Mouse (Mus musculus) forebrain, embryonic 14.5 days (tissue): ENCODE data around the gene Ptafr. TPM values are rescaled to one million over a fixed set of nuclear protein-coding genes. Genes with fewer than 3 reads are reported as not detected.
A peak's percentile ranks its signal among the peaks of the same experiment; 100 is the strongest.

ENCODE experiments used
- ATAC-seq: fragments of 200-750 bp; cut with Nextera tagmentation; 2 replicates; pipeline ENCODE4 v1.8.0; 2017; ENCODE audit warnings: mild to moderate bottlenecking, moderate library complexity
- DNase-seq: peaks from one replicate; pipeline ENCODE4 v3.0.0-alpha.2; 2015; ENCODE audit warnings: low spot score
- H3K27ac ChIP-seq: fragments of 300-500 bp; sonication (generic); 2 replicates; pipeline ENCODE4 v1.5.1; 2014; ENCODE audit warnings: low read depth, mild to moderate bottlenecking, control low read depth, low read length, moderate library complexity
- H3K27me3 ChIP-seq: fragments of 300-500 bp; sonication (generic); replicated peaks from 2 replicates; pipeline ENCODE4 v1.6.1; 2014; ENCODE audit warnings: low read length, control low read depth, mixed read lengths; ENCODE audit not compliant: control insufficient read depth, insufficient read depth
- H3K36me3 ChIP-seq: fragments of 300-500 bp; sonication (generic); 2 replicates; pipeline ENCODE4 v1.6.1; 2014; ENCODE audit warnings: low read length, control low read depth; ENCODE audit not compliant: control insufficient read depth, insufficient read depth
- H3K4me1 ChIP-seq: fragments of 300-500 bp; sonication (generic); 2 replicates; pipeline ENCODE4 v1.6.1; 2014; ENCODE audit warnings: antibody characterized with exemption, low read length, control low read depth; ENCODE audit not compliant: control insufficient read depth, insufficient read depth
- H3K4me2 ChIP-seq: fragments of 300-500 bp; sonication (generic); 2 replicates; pipeline ENCODE4 v1.6.1; 2014; ENCODE audit warnings: mild to moderate bottlenecking, control low read depth, low read length
- H3K4me3 ChIP-seq: fragments of 300-500 bp; sonication (generic); 2 replicates; pipeline ENCODE4 v1.5.1; 2014; ENCODE audit warnings: low read depth, low read length, control low read depth
- H3K9ac ChIP-seq: fragments of 300-500 bp; sonication (generic); 2 replicates; pipeline ENCODE4 v1.6.1; 2014; ENCODE audit warnings: mild to moderate bottlenecking, low read length, control low read depth, moderate library complexity
- H3K9me3 ChIP-seq: fragments of 300-500 bp; sonication (generic); replicated peaks from 2 replicates; pipeline ENCODE4 v1.6.1; 2016; ENCODE audit warnings: low read length, control low read depth, mixed read lengths; ENCODE audit not compliant: control insufficient read depth
- WGBS: fragments of 180-500 bp; shearing (Covaris S2); extraction: QIAGEN DNeasy Blood & Tissue Kit; methylation state at CpG from one replicate; pipeline ENCODE4 v1.1.7; 2014; 5-methylcytosine and 5-hydroxymethylcytosine counted together
- polyA plus RNA-seq: library from polyadenylated mRNA; unstranded; fragments of >200 nt; fragmentation: Nextera tagmentation; extraction: Ambion mirVana; gene quantifications from 2 replicates; pipeline ENCODE4 v1.2.1, GENCODE M21; 2014

Gene Ptafr
- 0.18 and 0.30 TPM in 2 replicates for polyA plus RNA-seq

GRCm38 (mm10) chr4:132563965-132564364 is at the start of gene Ptafr:
TSS of gene Ptafr (plus strand) at chr4:132564067.
- no peaks in the 10 kb centered on the region; the same call in 1 of the 2 replicates for H3K9me3 ChIP-seq
- no peaks in the 10 kb centered on the region for H3K36me3 ChIP-seq
- no peak within 1 kb of the TSS for H3K9ac ChIP-seq
- ATAC-seq = no peak
- no peak within 1 kb of the TSS for H3K4me2 ChIP-seq
- no peak within 1 kb of the TSS for H3K27ac ChIP-seq
- no peaks in the 10 kb centered on the region for H3K4me1 ChIP-seq
- DNase-seq = no peak
- no peaks in the 10 kb centered on the region for H3K27me3 ChIP-seq
- 49% methylated on average over 4 of the region's 4 CpGs for WGBS
- H3K4me3 ChIP-seq = no peak within 1 kb of the TSS

DNA sequence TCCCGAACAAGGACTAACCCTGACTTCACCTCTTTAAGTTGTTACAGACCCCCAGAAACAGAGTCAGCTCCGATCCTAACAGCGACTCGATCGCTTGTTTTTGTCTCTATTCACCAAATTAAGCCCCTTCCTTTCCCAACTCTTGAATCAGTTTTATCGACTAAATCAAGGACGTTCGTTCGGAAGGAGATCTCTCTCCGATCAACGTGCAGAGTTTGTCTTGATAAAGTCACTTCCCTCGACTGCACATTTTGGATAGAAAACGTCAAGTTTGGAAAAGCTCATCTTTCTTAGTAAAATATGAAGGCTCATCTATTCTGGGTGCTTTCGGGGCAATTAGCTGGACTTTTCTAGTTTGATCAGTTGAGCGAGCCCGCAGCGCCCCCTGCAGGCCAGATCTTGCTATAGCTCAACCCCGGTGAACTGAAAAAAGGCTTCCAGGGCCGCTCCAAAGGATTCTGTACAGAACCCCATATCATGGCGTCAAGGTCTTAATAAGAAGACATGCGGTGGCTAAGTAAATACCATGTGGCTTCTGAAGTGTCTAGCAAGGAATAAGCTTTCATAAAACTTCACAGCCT is 49.2 kb upstream of the Ptafr start:
- peak overlapping the region; percentile 97 for H3K4me2 ChIP-seq
- H3K9ac ChIP-seq = peak overlapping the region; percentile 43
- ATAC-seq = peak; percentile 25
- no peaks in the 10 kb centered on the region for H3K9me3 ChIP-seq
- H3K27ac ChIP-seq = no peak overlapping the region; the same call in 1 of the 2 replicates
- WGBS = under 1% methylated on average over 21 of the region's 21 CpGs
- no peaks in the 10 kb centered on the region for H3K36me3 ChIP-seq
- H3K4me3 ChIP-seq = peak overlapping the region; percentile 39
- peaks cover 8% of the 10 kb centered on the region; the same call in 1 of the 2 replicates for H3K4me1 ChIP-seq
- H3K27me3 ChIP-seq = no peaks in the 10 kb centered on the region
- peak; percentile 86 for DNase-seq

DNA sequence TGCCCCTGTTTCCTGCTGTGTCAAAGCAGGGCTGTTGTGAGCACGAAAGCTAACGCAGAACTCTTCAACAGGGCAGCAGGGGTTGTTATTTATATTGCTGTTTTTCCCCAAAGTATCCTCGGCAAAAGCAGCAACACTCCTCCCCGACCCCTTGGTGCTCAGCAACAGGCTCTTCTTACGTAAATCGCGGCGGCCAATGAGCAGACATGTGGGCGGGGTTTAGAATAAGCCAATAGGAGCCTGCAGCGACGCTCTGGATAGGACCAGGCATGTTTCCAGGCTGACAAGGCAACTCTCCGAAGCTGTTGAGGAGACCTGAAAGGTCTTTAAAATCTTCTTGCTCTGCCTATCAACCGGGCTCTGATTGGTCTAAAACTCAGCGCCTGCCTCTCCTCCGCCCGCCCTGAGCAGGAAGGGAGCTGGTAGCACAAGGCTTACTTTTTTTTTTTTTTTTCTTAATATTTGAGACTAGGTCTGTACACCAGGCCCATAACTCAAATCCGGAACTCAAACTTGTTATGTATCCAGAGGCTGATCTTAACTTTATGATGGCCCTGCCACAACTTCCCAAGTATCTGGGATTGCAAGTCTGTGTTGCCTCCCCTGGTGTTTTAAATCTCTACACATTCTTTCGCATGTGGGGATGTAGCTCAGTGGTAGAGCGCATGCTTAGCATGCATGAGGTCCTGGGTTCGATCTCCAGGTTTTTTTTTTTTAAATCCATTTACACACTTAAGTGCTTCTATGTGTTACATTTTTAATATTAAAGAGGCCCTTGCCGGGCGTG is 48.3 kb upstream of the Ptafr start:
- ATAC-seq = peak; percentile 96
- no peaks in the 10 kb centered on the region for H3K9me3 ChIP-seq
- H3K9ac ChIP-seq = peak overlapping the region; percentile 43
- H3K4me1 ChIP-seq = peaks cover 8% of the 10 kb centered on the region; the same call in 1 of the 2 replicates
- H3K4me3 ChIP-seq = peak overlapping the region; percentile 39
- 22% methylated on average over 22 of the region's 22 CpGs for WGBS
- peak overlapping the region; percentile 18; the same call in 1 of the 2 replicates for H3K27ac ChIP-seq
- peak overlapping the region; percentile 97 for H3K4me2 ChIP-seq
- no peaks in the 10 kb centered on the region for H3K36me3 ChIP-seq
- DNase-seq = peak; percentile 99
- no peaks in the 10 kb centered on the region for H3K27me3 ChIP-seq

- H3K27me3 ChIP-seq = no peaks in the 10 kb centered on the region
- H3K4me3 ChIP-seq = no peak overlapping the region
- no peak overlapping the region for H3K9ac ChIP-seq
- no peak overlapping the region for H3K4me2 ChIP-seq
- DNase-seq (no peak), ATAC-seq (no peak)
- WGBS = 86% methylated on average over 8 of the region's 8 CpGs
- no peak overlapping the region for H3K27ac ChIP-seq
- H3K36me3 ChIP-seq = no peaks in the 10 kb centered on the region
- peaks cover 8% of the 10 kb centered on the region; the same call in 1 of the 2 replicates for H3K4me1 ChIP-seq
- H3K9me3 ChIP-seq = no peaks in the 10 kb centered on the region
Measured at GRCm38 (mm10) chr4:132518066-132518465, 45.8 kb upstream of the Ptafr start.

GRCm38 (mm10) chr4:132519188-132519587 is 44.7 kb upstream of the Ptafr start:
- 97% methylated on average over 3 of the region's 3 CpGs for WGBS
- H3K4me2 ChIP-seq = no peak overlapping the region

GRCm38 (mm10) chr4:132524321-132524741 is 39.5 kb upstream of the Ptafr start:
- 0 out of 2 replicates have a peak, but pooled peaks cover 2% of the 10 kb centered on the region for H3K36me3 ChIP-seq
- no peak overlapping the region for H3K4me3 ChIP-seq
- H3K9ac ChIP-seq = no peak overlapping the region
- H3K27ac ChIP-seq = no peak overlapping the region
- DNase-seq = no peak
- H3K4me2 ChIP-seq = no peak overlapping the region
- H3K4me1 ChIP-seq = no peaks in the 10 kb centered on the region
- ATAC-seq = no peak
- H3K9me3 ChIP-seq = no peaks in the 10 kb centered on the region
- no peaks in the 10 kb centered on the region for H3K27me3 ChIP-seq
- WGBS = 8% methylated on average over 11 of the region's 11 CpGs

More at GRCm38 (mm10) chr4:132519188-132519587, 44.7 kb upstream of the Ptafr start:
- Histone ChIP-seq H3K27me3 (no peaks in the 10 kb centered on the region), H3K4me3 (no peak overlapping the region), H3K9me3 (no peaks in the 10 kb centered on the region), H3K27ac (no peak overlapping the region), H3K4me1 (peaks cover 8% of the 10 kb centered on the region; the same call in 1 of the 2 replicates), H3K9ac (no peak overlapping the region), H3K36me3 (no peaks in the 10 kb centered on the region)
- DNase-seq = no peak
- ATAC-seq = no peak

GRCm38 (mm10) chr4:132524808-132525207 is 39.1 kb upstream of the Ptafr start:
- no peak for DNase-seq
- no peaks in the 10 kb centered on the region for H3K27me3 ChIP-seq
- H3K27ac ChIP-seq = no peak overlapping the region
- H3K4me1 ChIP-seq = no peaks in the 10 kb centered on the region
- 41% methylated on average over 6 of the region's 6 CpGs for WGBS
- no peak overlapping the region for H3K9ac ChIP-seq
- no peak overlapping the region for H3K4me3 ChIP-seq
- peaks cover 6% of the 10 kb centered on the region; the same call in 1 of the 2 replicates for H3K36me3 ChIP-seq
- H3K9me3 ChIP-seq = no peaks in the 10 kb centered on the region
- no peak for ATAC-seq
- H3K4me2 ChIP-seq = no peak overlapping the region

DNA sequence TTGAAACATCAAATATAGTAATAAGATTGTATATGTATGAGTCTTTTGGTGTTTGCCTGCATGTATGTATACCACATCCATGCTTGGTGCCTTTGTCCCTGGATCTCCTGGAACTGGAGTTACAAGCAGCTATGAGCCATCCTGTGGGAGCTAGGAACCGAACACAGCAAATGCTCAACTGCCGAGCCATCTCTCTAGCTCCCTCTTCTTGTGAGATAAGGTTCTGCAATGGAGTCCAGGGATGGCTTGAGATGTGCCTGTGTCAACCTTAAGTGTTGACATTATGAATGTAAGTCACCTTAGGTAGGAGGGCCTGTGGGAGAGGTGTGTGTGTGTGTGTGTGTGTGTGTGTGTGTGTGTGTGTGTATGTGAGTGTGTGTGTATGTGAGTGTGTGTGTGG is 37.2 kb upstream of the Ptafr start:
- no peak overlapping the region for H3K4me2 ChIP-seq
- H3K4me3 ChIP-seq = no peak overlapping the region
- H3K36me3 ChIP-seq = peaks cover 17% of the 10 kb centered on the region
- ATAC-seq (no peak), DNase-seq (no peak)
- H3K4me1 ChIP-seq = 0 out of 2 replicates have a peak, but pooled peaks cover 3% of the 10 kb centered on the region
- no peaks in the 10 kb centered on the region for H3K9me3 ChIP-seq
- H3K27me3 ChIP-seq = no peaks in the 10 kb centered on the region
- no peak overlapping the region for H3K27ac ChIP-seq
- 48% methylated on average over 2 of the region's 2 CpGs for WGBS
- H3K9ac ChIP-seq = no peak overlapping the region
